Mouse (Mus musculus): ENCODE results near the gene Atox1. TPM values are rescaled to one million over a fixed set of nuclear protein-coding genes. Genes with fewer than 3 reads are reported as not detected.

The Atox1 gene
- polyA plus RNA-seq (2012; rRNA removed; ENCODE audit: low replicate concordance), result 474 and 698 TPM in 2 replicates

DNA sequence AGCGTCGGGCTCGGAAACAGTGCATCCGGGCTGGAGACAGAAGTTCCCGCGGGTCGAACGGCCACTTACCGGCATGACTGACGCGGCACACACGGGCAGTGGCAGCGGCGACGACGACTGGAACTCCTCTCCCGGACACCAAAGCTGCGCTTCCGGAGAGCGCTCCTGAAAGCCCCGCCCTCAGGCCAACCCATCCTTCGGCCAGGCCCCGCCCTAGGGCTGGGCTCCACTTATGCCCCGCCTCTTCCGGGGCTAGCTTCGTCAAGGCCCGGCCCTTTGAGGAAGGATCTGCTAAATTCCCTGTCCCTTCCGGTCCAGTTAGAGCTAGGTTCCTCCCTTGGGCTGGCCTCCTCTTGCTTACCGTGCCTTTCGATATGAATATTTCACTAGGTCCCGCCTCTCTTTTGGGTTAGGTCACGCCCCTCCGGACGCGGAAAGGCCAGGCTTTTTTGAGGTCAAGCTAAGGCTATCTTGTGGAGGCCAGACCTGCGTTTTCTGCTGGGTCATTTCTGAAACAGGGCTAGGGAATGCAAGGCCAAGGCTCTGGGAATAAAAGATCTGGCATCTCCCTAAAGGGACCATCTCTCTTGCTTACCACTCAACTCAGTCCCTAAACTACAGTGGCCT is at the start of gene Atox1:
Gene Atox1, minus strand, starts transcription at position 221 of the 627 bp plus-strand sequence.

DNA sequence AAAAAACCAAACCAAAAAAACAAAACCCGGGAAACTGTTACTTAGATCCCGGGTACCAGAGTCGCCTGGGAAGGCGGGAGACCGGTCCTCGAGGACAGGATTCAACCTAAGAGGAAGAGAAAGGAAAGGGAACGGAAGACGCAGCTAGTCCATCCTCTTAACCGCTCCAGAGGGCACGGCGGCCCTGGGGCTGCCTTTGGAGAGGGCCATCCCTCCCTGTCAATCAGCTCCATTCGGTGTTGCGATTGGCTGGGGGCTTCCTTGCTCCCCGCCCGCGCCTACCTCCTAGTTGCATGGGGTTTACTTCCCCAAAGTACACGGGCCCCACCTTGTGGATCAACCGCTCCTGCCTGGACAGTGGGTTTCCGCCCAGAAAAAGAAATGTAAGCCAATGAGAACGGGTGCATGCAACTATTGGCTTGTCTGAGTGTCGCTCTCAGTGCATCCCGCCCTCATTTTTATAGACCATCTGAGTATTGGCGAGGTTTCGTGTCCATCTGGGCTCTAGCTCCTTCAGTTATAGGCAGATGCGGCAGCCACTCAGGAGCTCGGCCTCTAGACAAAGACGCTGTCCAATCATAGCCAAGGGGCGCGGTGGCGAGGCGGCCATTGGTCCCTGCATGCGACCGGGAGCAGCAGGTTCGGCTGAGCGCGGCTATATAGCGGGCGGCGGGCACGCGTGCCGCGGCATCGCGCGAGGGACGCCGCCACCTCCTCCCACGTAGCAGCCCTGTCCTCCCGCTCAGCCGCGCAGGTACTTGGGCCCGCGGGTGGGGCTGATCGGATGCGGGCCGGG is 8.2 kb upstream of the Atox1 start, which contains the start of gene G3bp1:
Gene G3bp1, plus strand, starts transcription at position 638 of the 796 bp plus-strand sequence.

DNA sequence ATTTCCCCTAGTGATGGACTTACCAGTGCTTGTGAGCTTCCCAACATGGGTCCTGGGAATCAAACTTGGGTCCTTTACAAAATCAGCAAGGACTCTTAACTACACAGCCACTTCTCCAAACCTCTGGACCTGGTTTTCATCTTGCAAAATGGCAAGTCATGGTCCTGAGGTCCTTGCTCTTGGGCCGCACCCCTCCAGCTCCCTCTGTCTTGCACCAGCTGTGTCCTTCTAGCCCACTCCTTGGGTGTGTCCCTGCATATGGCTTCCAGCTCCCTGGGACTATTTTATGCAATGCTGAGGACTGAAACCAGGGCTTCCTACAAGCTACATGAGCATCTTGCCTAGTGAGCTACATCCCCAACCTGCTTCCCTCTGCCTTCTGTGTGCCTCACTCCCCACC is 38.1 kb downstream of the Atox1 start, which contains the start of gene Sparc:
Gene Sparc, minus strand, starts transcription at position 206 of the 400 bp plus-strand sequence.

Other genes starting within 250 kb of the Atox1 start
- gene Fat2, start 124.7 kb downstream of the Atox1 start, polyA plus RNA-seq (2012; rRNA removed; ENCODE audit: low replicate concordance), result under 0.01 and 0.23 TPM in 2 replicates
- gene Sparc, start 38.1 kb downstream of the Atox1 start, polyA plus RNA-seq (2012; rRNA removed; ENCODE audit: low replicate concordance), result 3,898 and 8,730 TPM in 2 replicates
- gene G3bp1, start 8.4 kb upstream of the Atox1 start, polyA plus RNA-seq (2012; rRNA removed; ENCODE audit: low replicate concordance), result 23.3 and 48.8 TPM in 2 replicates
- gene Glra1, start 147.0 kb upstream of the Atox1 start, polyA plus RNA-seq (2012; rRNA removed; ENCODE audit: low replicate concordance), result not detected in 2 replicates

Data from subcutaneous adipose tissue, adult 2 months (tissue).